Mouse (Mus musculus): ENCODE data around the gene Mmp2.

- TF ChIP-seq POLR2A (IDR thresholded peaks at IDR 0.05; ENCODE audit: borderline replicate concordance, control insufficient read depth, low read depth, low read length) = no peak
- no peak for TF ChIP-seq CTCF (IDR thresholded peaks at IDR 0.05; ENCODE audit: control insufficient read depth, insufficient read depth, low read length)
Measured at GRCm38 (mm10) chr8:92834065-92834731, 7.1 kb downstream of the Mmp2 start.

Measured in bone marrow, adult 2 months (tissue).